Mouse (Mus musculus) heart, adult 10 weeks (tissue): ENCODE data around the gene Pisd. TPM values are rescaled to one million over a fixed set of nuclear protein-coding genes. Genes with fewer than 3 reads are reported as not detected.

Source experiments
- polyA plus RNA-seq: library from polyadenylated mRNA; stranded (reverse); fragments of 350-450 nt; fragmentation: Illumina TruSeq; extraction: RNeasy Lipid Tissue Mini Kit (QIAGEN cat#74804); gene quantifications from one replicate; pipeline ENCODE4 v1.2.3, GENCODE M21; 2014; ENCODE audit warnings: low read depth, low replicate concordance

Pisd gene
- polyA plus RNA-seq: 32.9 TPM

GRCm38 (mm10) chr5:32785313-32785915, at the start of gene Pisd:
TSS of gene Pisd (minus strand) at chr5:32785646.

DNA sequence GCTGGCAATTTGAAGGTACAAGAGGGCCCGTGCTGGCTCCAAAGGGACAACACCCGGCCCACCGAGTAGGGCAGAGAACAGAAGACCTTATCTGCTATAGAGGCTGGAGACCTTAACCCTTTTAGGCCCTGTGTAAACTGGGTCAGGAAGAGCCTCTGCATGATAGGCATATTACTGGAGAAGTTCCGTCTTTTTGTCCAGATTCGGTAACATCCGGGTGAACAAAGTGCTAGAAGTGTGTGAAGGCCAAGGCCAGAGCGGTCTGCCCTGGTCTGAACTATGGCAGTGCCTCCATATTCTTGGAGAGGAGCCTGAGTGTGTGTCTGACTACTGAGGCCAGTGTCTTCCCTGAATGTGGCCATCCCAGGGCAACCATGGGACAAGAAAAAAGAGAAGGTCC, 41.6 kb upstream of the Pisd start, which contains the start of gene Gm20671:
TSS of gene Gm20671 (minus strand) at position 101 of the 400 bp plus-strand sequence.

Other genes starting within 250 kb of the Pisd start
- 11.8 TPM for gene Yes1, start 174.5 kb downstream of the Pisd start, polyA plus RNA-seq
- gene Gm20671, start 41.5 kb upstream of the Pisd start, polyA plus RNA-seq: not detected
- gene Prr14l, start 68.6 kb upstream of the Pisd start, polyA plus RNA-seq: 4.0 TPM
- gene Depdc5, start 78.1 kb upstream of the Pisd start, polyA plus RNA-seq: 9.4 TPM
- 87.9 TPM for gene Ywhah, start 233.2 kb upstream of the Pisd start, polyA plus RNA-seq